Mouse (Mus musculus) cerebellum, adult 2 months (tissue): ENCODE results near the gene 4921504E06Rik.

Experiments used
- CTCF ChIP-seq: fragments of 200-500 bp; IDR thresholded peaks from 2 replicates; pipeline ENCODE4 v1.5.1; 2011; ENCODE audit warnings: low read depth, mild to moderate bottlenecking, control low read depth, low read length, moderate library complexity, borderline replicate concordance; ENCODE audit not compliant: insufficient read depth
- POLR2A ChIP-seq: fragments of 200-500 bp; IDR thresholded peaks from 2 replicates; pipeline ENCODE4 v1.6.1; 2011; ENCODE audit warnings: low read length, control low read depth, borderline replicate concordance; ENCODE audit not compliant: insufficient read depth

GRCm38 (mm10) chr2:19430746-19431145 lies 123.0 kb downstream of the 4921504E06Rik start:
- TF ChIP-seq CTCF (no peak), POLR2A (no peak)
